18 mouse cellular contexts compared by ENCODE assay signal in genomic region chr6:141568559-141568946, GRCm38 (mm10). TPM values are rescaled to one million over a fixed set of nuclear protein-coding genes. Genes with fewer than 3 reads are reported as not detected.
A peak's percentile ranks its signal among the peaks of the same experiment; 100 is the strongest.
DNase-seq lines count a peak whose midpoint lies in the region; ATAC-seq and TF ChIP-seq lines count a peak whose summit lies in the region.
"Had no signal": no experiment of that assay in that cellular context is flagged by ENCODE, and none has a peak within 500 bp of the region (broad histone marks: within the 10 kb centered on the region; RNA-seq: fewer than 3 reads in every experiment).

No protein-coding gene starts in this region.

- no peak for TF ChIP-seq CTCF in midbrain, postnatal 0 days (IDR thresholded peaks at IDR 0.05)

- no peak overlapping the region for H3K27ac ChIP-seq in forebrain, embryonic 12.5 days
- H3K27ac ChIP-seq in hindbrain, embryonic 14.5 days, result no peak overlapping the region
- no peak overlapping the region for H3K27ac ChIP-seq in midbrain, postnatal 0 days (ENCODE audit: low read depth, low read length)
- H3K27ac ChIP-seq: embryonic facial prominence, embryonic 10.5 days; gastrocnemius, adult 2 months had no signal

- no peak for DNase-seq in frontal cortex, postnatal 25 days (ENCODE audit: low spot score in 2 of 2)
- DNase-seq in hindbrain, embryonic 14.5 days (ENCODE audit: low spot score), result no peak
- DNase-seq in midbrain, postnatal 0 days (ENCODE audit: low spot score), result peak; percentile 20
- DNase-seq in heart, postnatal 25 days (ENCODE audit: low spot score), result no peak
- no peak for DNase-seq in MN1 (ENCODE audit: low spot score)
- no peak for DNase-seq in embryo, embryonic 11 days
- DNase-seq: B cell, adult 2 months; kidney, postnatal 14 days; liver, postnatal 0 days; lung, postnatal 36 days had no signal

- no peaks in the 10 kb centered on the region for H3K27me3 ChIP-seq in forebrain, embryonic 12.5 days
- H3K27me3 ChIP-seq in hindbrain, embryonic 14.5 days (ENCODE audit: control insufficient read depth, insufficient read depth, low read length), result no peaks in the 10 kb centered on the region
- H3K27me3 ChIP-seq in midbrain, postnatal 0 days (ENCODE audit: insufficient read depth, low read length), result no peaks in the 10 kb centered on the region

- intact Hi-C loops in heart, postnatal 25 days (cut with DNase I), result no loop called here

- 22% methylated on average over 3 of the region's 3 CpGs for WGBS in forebrain, embryonic 12.5 days
- WGBS in hindbrain, embryonic 14.5 days, result 38% methylated on average over 3 of the region's 3 CpGs
- 26% methylated on average over 3 of the region's 3 CpGs for WGBS in midbrain, postnatal 0 days

- H3K36me3 ChIP-seq in forebrain, embryonic 12.5 days (replicated peaks), result no peaks in the 10 kb centered on the region
- no peaks in the 10 kb centered on the region for H3K36me3 ChIP-seq in hindbrain, embryonic 14.5 days (replicated peaks; ENCODE audit: control insufficient read depth, insufficient read depth)
- no peaks in the 10 kb centered on the region for H3K36me3 ChIP-seq in midbrain, postnatal 0 days (ENCODE audit: insufficient read depth, low read length)
- H3K36me3 ChIP-seq: embryonic facial prominence, embryonic 10.5 days had no signal

- H3K9ac ChIP-seq in forebrain, embryonic 12.5 days, result no peak overlapping the region
- no peak overlapping the region for H3K9ac ChIP-seq in hindbrain, embryonic 14.5 days
- no peak overlapping the region for H3K9ac ChIP-seq in midbrain, postnatal 0 days (replicated peaks; ENCODE audit: low read length, poor library complexity, severe bottlenecking)
- H3K9ac ChIP-seq: liver, postnatal 0 days had no signal

- H3K9me3 ChIP-seq in forebrain, embryonic 12.5 days, result no peaks in the 10 kb centered on the region
- no peaks in the 10 kb centered on the region for H3K9me3 ChIP-seq in hindbrain, embryonic 14.5 days (ENCODE audit: control insufficient read depth, low read length)
- H3K9me3 ChIP-seq in midbrain, postnatal 0 days (ENCODE audit: low read length), result no peaks in the 10 kb centered on the region
- H3K9me3 ChIP-seq: embryonic facial prominence, embryonic 10.5 days had no signal

- 0 out of 2 replicates have a peak, but pooled peaks cover 8% of the 10 kb centered on the region for H3K4me1 ChIP-seq in forebrain, embryonic 12.5 days
- H3K4me1 ChIP-seq in hindbrain, embryonic 14.5 days (replicated peaks; ENCODE audit: control insufficient read depth, insufficient read depth, low read length), result no peaks in the 10 kb centered on the region; the same call in 1 of the 2 replicates
- peaks cover 2% of the 10 kb centered on the region; the same call in 1 of the 2 replicates for H3K4me1 ChIP-seq in midbrain, postnatal 0 days (ENCODE audit: insufficient read depth, low read length)
- H3K4me1 ChIP-seq: embryonic facial prominence, embryonic 10.5 days had no signal

- no peak overlapping the region for H3K4me3 ChIP-seq in forebrain, embryonic 12.5 days (replicated peaks)
- no peak overlapping the region for H3K4me3 ChIP-seq in hindbrain, embryonic 14.5 days (replicated peaks; ENCODE audit: low read length)
- H3K4me3 ChIP-seq in midbrain, postnatal 0 days (ENCODE audit: low read depth, low read length), result no peak overlapping the region
- H3K4me3 ChIP-seq: embryonic facial prominence, embryonic 10.5 days; erythroblast, embryonic 14.5 days; gastrocnemius, adult 2 months had no signal

- 0 out of 2 replicates have a peak, but pooled peaks have one; percentile 26 for ATAC-seq in frontal cortex, adult (ENCODE audit: low TSS enrichment)
- ATAC-seq in forebrain, embryonic 12.5 days (ENCODE audit: low FRiP score), result peak; percentile 83
- peak; percentile 71; the same call in 1 of the 2 replicates for ATAC-seq in hindbrain, embryonic 14.5 days (ENCODE audit: low FRiP score)
- 0 out of 2 replicates have a peak, but pooled peaks have one; percentile 52 for ATAC-seq in midbrain, postnatal 0 days (ENCODE audit: low FRiP score)
- ATAC-seq: intestine, postnatal 0 days; liver, postnatal 0 days had no signal

- H3K4me2 ChIP-seq in forebrain, embryonic 12.5 days, result no peak overlapping the region
- H3K4me2 ChIP-seq in hindbrain, embryonic 14.5 days (replicated peaks), result no peak overlapping the region
- H3K4me2 ChIP-seq in midbrain, postnatal 0 days (ENCODE audit: low read depth, low read length, poor library complexity, severe bottlenecking), result no peak overlapping the region

RNA-seq across cellular contexts. Expression of gene Slco1c1, which starts 44.4 kb away (rescaled TPM):
- polyA plus RNA-seq in forebrain, embryonic 12.5 days (2016; fragmentation: Nextera tagmentation; extraction: Ambion mirVana), result 1.0 and 1.3 TPM in 2 replicates
- 22.5 and 23.5 TPM in 2 replicates for polyA plus RNA-seq in hindbrain, embryonic 14.5 days (2014; fragmentation: Nextera tagmentation; extraction: Ambion mirVana)
- 28.6 and 31.8 TPM in 2 replicates for total RNA-seq in midbrain, postnatal 0 days (2014; rRNA removed)
- polyA plus RNA-seq in midbrain, postnatal 0 days (2015; fragmentation: Nextera tagmentation; extraction: Ambion mirVana), result 24.8 and 25.0 TPM in 2 replicates
- under 1 TPM; 0.36 to 0.67 TPM for total RNA-seq in heart, postnatal 25 days (2021)
- total RNA-seq: gastrocnemius, adult 2 months had no signal
- polyA plus RNA-seq: embryonic facial prominence, embryonic 10.5 days; erythroblast, embryonic 14.5 days; liver, postnatal 0 days; stomach, embryonic 14.5 days; thymus, postnatal 0 days had no signal

Comparison
In these comparisons a context has a peak if more than half of its experiments do, and no peak if none do; other contexts are left out.
1. ATAC-seq: peak in every context shown above with its lines; median percentile 83 in forebrain, embryonic 12.5 days; 71 in hindbrain, embryonic 14.5 days; 52 in midbrain, postnatal 0 days; 26 in frontal cortex, adult.
2. RNA of gene Slco1c1, which starts 44.4 kb away (polyA plus RNA-seq): 24.8 to 25.0 TPM in midbrain, postnatal 0 days and 22.5 to 23.5 TPM in hindbrain, embryonic 14.5 days; 1.0 to 1.3 TPM in forebrain, embryonic 12.5 days; every median in the first group is over 10 times any median in the second.